Comparison of ENCODE assay signal across 22 mouse cellular contexts in genomic region chr6:8735044-8735443, GRCm38 (mm10). TPM values are rescaled to one million over a fixed set of nuclear protein-coding genes. Genes with fewer than 3 reads are reported as not detected.
DNase-seq lines count a peak whose midpoint lies in the region; TF ChIP-seq lines count a peak whose summit lies in the region.
"Had no signal": no experiment of that assay in that cellular context is flagged by ENCODE, and none has a peak within 500 bp of the region (broad histone marks: within the 10 kb centered on the region; RNA-seq: fewer than 3 reads in every experiment).

No protein-coding gene starts in this region.

- no peak overlapping the region; the same call in 1 of the 2 replicates for H3K27ac ChIP-seq in thymus, adult 2 months (ENCODE audit: control insufficient read depth, insufficient read depth, low read length)
- H3K27ac ChIP-seq: heart, embryonic 13.5 days; hindbrain, embryonic 12.5 days; liver, embryonic 13.5 days; lung, embryonic 15.5 days; midbrain, embryonic 13.5 days had no signal

- TF ChIP-seq POLR2A in thymus, adult 2 months (IDR thresholded peaks at IDR 0.05; ENCODE audit: control insufficient read depth, extremely low read depth, insufficient read depth, low read length, poor library complexity) = no peak

- H3K4me3 ChIP-seq in thymus, adult 2 months (ENCODE audit: control insufficient read depth, insufficient read depth, low read length) = no peak overlapping the region
- H3K4me3 ChIP-seq: heart, embryonic 13.5 days; hindbrain, embryonic 12.5 days; liver, embryonic 13.5 days; lung, embryonic 15.5 days; megakaryocyte, embryonic 14.5 days; midbrain, embryonic 13.5 days had no signal

- 82% methylated on average over 3 of the region's 3 CpGs for WGBS in thymus, adult 2 months

- DNase-seq in thymus, adult 2 months = peak; percentile 21
- no peak for DNase-seq in thymus, adult 18-20 months
- peak; percentile 89 for DNase-seq in induced T-regulatory cell, adult 2 months (ENCODE audit: low read depth)
- peak; percentile 57 for DNase-seq in thymus, postnatal 0 days (ENCODE audit: low spot score)
- no peak for DNase-seq in gastrocnemius, adult 8-10 months (ENCODE audit: low spot score in 2 of 2)
- DNase-seq in embryo, embryonic 10 days (ENCODE audit: low spot score) = no peak
- no peak for DNase-seq in left cerebral cortex, adult 11 months (ENCODE audit: low spot score)
- DNase-seq: B cell, adult 2 months; cerebellum, adult 11 months; cerebellum, adult 9-11 months; gastrocnemius, postnatal 10 days; heart, postnatal 14 days; kidney, adult 2 months; kidney, postnatal 10 days; layer of hippocampus, postnatal 36 days; liver, embryonic 13.5 days; lung, postnatal 36 days had no signal

- no peaks in the 10 kb centered on the region for H3K36me3 ChIP-seq in thymus, adult 2 months (ENCODE audit: control insufficient read depth, insufficient read depth, low read length)
- H3K36me3 ChIP-seq: hindbrain, embryonic 12.5 days; liver, embryonic 13.5 days; lung, embryonic 15.5 days; midbrain, embryonic 13.5 days had no signal

- no peak for TF ChIP-seq CTCF in thymus, adult 2 months (IDR thresholded peaks at IDR 0.05; ENCODE audit: borderline replicate concordance, control insufficient read depth, extremely low read depth, insufficient read depth, low read length, poor library complexity)

- peaks cover 14% of the 10 kb centered on the region for H3K4me1 ChIP-seq in thymus, adult 2 months (replicated peaks; ENCODE audit: control insufficient read depth, insufficient read depth, low read length)
- H3K4me1 ChIP-seq: liver, embryonic 13.5 days; lung, embryonic 15.5 days; midbrain, embryonic 13.5 days had no signal

- no peaks in the 10 kb centered on the region for H3K27me3 ChIP-seq in thymus, adult 2 months (ENCODE audit: control insufficient read depth, insufficient read depth, low read length)
- H3K27me3 ChIP-seq: heart, embryonic 13.5 days; hindbrain, embryonic 12.5 days; liver, embryonic 13.5 days; lung, embryonic 15.5 days; megakaryocyte, embryonic 14.5 days; midbrain, embryonic 13.5 days had no signal

RNA-seq across cellular contexts. Expression of gene Ica1, which starts 43.2 kb away (rescaled TPM):
- 0.47 and 0.69 TPM in 2 replicates for polyA plus RNA-seq in thymus, adult 2 months (2012; rRNA removed)
- 5.9 and 7.8 TPM in 2 replicates for polyA plus RNA-seq in thymus, postnatal 0 days (2015; fragmentation: Nextera tagmentation; extraction: Ambion mirVana)
- total RNA-seq in gastrocnemius, adult 8-10 months (2022) = 1 to 10 TPM in 3 of 4 experiments, under 1 TPM in 1; 0.89 to 1.7 (median 1.3) TPM

Comparison
In these comparisons a context has a peak if more than half of its experiments do, and no peak if none do; other contexts are left out.
1. DNase-seq: peak in thymus, adult 2 months (single experiment), induced T-regulatory cell, adult 2 months (single experiment) and thymus, postnatal 0 days (single experiment); none in thymus, adult 18-20 months (0 of 2), gastrocnemius, adult 8-10 months (0 of 2), embryo, embryonic 10 days (single experiment) and left cerebral cortex, adult 11 months (single experiment).